Mouse (Mus musculus): ENCODE measurements around the gene Vps45.

DNA sequence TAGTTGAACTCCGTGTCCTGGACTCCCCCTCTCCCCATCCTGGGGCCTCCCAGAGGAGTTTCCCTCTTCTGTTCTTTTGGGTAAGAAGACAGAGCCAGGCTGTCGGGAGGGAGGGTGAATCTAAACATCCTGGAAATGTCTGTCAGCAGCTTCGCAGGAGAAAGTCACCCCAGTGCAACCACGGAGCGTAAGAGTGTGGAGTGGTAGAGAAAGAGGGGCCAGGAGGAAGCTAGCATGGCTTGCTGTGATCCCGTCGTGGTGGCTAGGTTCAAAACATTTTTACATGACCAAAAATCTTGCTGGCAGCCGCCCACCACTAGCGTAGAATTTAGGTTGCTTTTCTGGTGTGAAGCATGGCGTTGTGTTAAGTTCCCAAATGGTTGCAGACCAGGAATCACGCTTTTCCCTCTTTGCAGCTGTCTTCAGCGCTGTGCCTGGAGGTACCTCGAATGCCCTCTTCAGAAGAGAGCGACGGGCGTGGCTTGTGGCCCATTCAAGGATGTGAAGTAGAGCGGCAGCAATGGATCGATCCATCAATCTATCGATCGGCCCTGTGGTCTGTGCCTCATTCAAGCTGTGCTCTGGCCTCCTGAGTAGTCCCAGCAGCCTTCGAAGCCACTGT is 72.2 kb downstream of the Vps45 start:
- no peak for TF ChIP-seq CTCF (IDR thresholded peaks at IDR 0.05; ENCODE audit: low read depth, low read length)
- TF ChIP-seq TAL1 (conservative IDR thresholded peaks at IDR 0.05; ENCODE audit: low read depth, low read length), result no peak
- no peak for TF ChIP-seq POLR2AphosphoS5 (IDR thresholded peaks at IDR 0.05; ENCODE audit: insufficient replicate concordance, low read depth, low read length)
- no peak for TF ChIP-seq GATA2 (IDR thresholded peaks at IDR 0.05; ENCODE audit: borderline replicate concordance, low read depth, low read length)
- no peak for TF ChIP-seq GATA1 (IDR thresholded peaks at IDR 0.05; ENCODE audit: borderline replicate concordance, low read length)
